Mouse (Mus musculus): ENCODE measurements around the gene Gadl1. TPM values are rescaled to one million over a fixed set of nuclear protein-coding genes. Genes with fewer than 3 reads are reported as not detected.
"Not testable (repeated sequence)": the region's sequence is repeated elsewhere in the genome, so short reads cannot be mapped to it uniquely, and the experiment has no call there.

Gadl1 gene
- polyA plus RNA-seq, 1 experiment from 2014 or later: 0.76 TPM

- no peaks in the 10 kb centered on the region for H3K9me3 ChIP-seq (ENCODE audit: control insufficient read depth, low read length)
- H3K27me3 ChIP-seq (replicated peaks; ENCODE audit: control insufficient read depth, insufficient read depth, low read length): no peaks in the 10 kb centered on the region
- no peaks in the 10 kb centered on the region for H3K4me1 ChIP-seq (ENCODE audit: control insufficient read depth, insufficient read depth, low read depth, low read length)
- H3K36me3 ChIP-seq (ENCODE audit: control insufficient read depth, insufficient read depth, low read length): no peaks in the 10 kb centered on the region
- no peak for ATAC-seq
- no peak overlapping the region for H3K9ac ChIP-seq (ENCODE audit: low read depth, low read length)
- WGBS: 94% methylated on average over 4 of the region's 4 CpGs
- H3K4me3 ChIP-seq (ENCODE audit: low read length): no peak overlapping the region
- H3K4me2 ChIP-seq (ENCODE audit: low read length): no peak overlapping the region
- H3K27ac ChIP-seq (ENCODE audit: low read depth, low read length): no peak overlapping the region
Measured at GRCm38 (mm10) chr9:116058475-116058874, 149.2 kb downstream of the Gadl1 start.

GRCm38 (mm10) chr9:116059156-116059555 is 149.9 kb downstream of the Gadl1 start:
- Histone ChIP-seq H3K9me3 (ENCODE audit: control insufficient read depth, low read length) (no peaks in the 10 kb centered on the region), H3K4me1 (ENCODE audit: control insufficient read depth, insufficient read depth, low read depth, low read length) (no peaks in the 10 kb centered on the region), H3K36me3 (ENCODE audit: control insufficient read depth, insufficient read depth, low read length) (no peaks in the 10 kb centered on the region), H3K27ac (ENCODE audit: low read depth, low read length) (no peak overlapping the region), H3K4me3 (ENCODE audit: low read length) (no peak overlapping the region), H3K4me2 (ENCODE audit: low read length) (no peak overlapping the region), H3K27me3 (replicated peaks; ENCODE audit: control insufficient read depth, insufficient read depth, low read length) (no peaks in the 10 kb centered on the region), H3K9ac (ENCODE audit: low read depth, low read length) (no peak overlapping the region)
- 57% methylated on average over 4 of the region's 4 CpGs for WGBS
- no peak for ATAC-seq

GRCm38 (mm10) chr9:116060691-116061090 is 151.4 kb downstream of the Gadl1 start:
- no peak for ATAC-seq
- 13% methylated on average over 4 of the region's 4 CpGs for WGBS
- Histone ChIP-seq H3K9me3 (ENCODE audit: control insufficient read depth, low read length) (no peaks in the 10 kb centered on the region), H3K27me3 (replicated peaks; ENCODE audit: control insufficient read depth, insufficient read depth, low read length) (no peaks in the 10 kb centered on the region), H3K4me2 (ENCODE audit: low read length) (no peak overlapping the region), H3K27ac (ENCODE audit: low read depth, low read length) (no peak overlapping the region), H3K4me1 (ENCODE audit: control insufficient read depth, insufficient read depth, low read depth, low read length) (no peaks in the 10 kb centered on the region), H3K9ac (ENCODE audit: low read depth, low read length) (no peak overlapping the region), H3K36me3 (ENCODE audit: control insufficient read depth, insufficient read depth, low read length) (no peaks in the 10 kb centered on the region), H3K4me3 (ENCODE audit: low read length) (no peak overlapping the region)

- ATAC-seq: no peak
- H3K9me3 ChIP-seq (ENCODE audit: control insufficient read depth, low read length): no peaks in the 10 kb centered on the region
- 92% methylated on average over 17 of the region's 17 CpGs for WGBS
- H3K4me2 ChIP-seq (ENCODE audit: low read length): no peak overlapping the region
- H3K36me3 ChIP-seq (ENCODE audit: control insufficient read depth, insufficient read depth, low read length): no peaks in the 10 kb centered on the region
- H3K27ac ChIP-seq (ENCODE audit: low read depth, low read length): no peak overlapping the region
- H3K9ac ChIP-seq (ENCODE audit: low read depth, low read length): no peak overlapping the region
- no peaks in the 10 kb centered on the region for H3K27me3 ChIP-seq (replicated peaks; ENCODE audit: control insufficient read depth, insufficient read depth, low read length)
- H3K4me1 ChIP-seq (ENCODE audit: control insufficient read depth, insufficient read depth, low read depth, low read length): no peaks in the 10 kb centered on the region
- H3K4me3 ChIP-seq (ENCODE audit: low read length): no peak overlapping the region
Measured at GRCm38 (mm10) chr9:116064774-116065173, 155.5 kb downstream of the Gadl1 start.

GRCm38 (mm10) chr9:116071561-116071960 is 162.3 kb downstream of the Gadl1 start:
- not testable (repeated sequence) for H3K4me1 ChIP-seq (ENCODE audit: control insufficient read depth, insufficient read depth, low read depth, low read length); H3K9ac ChIP-seq (ENCODE audit: low read depth, low read length); H3K36me3 ChIP-seq (ENCODE audit: control insufficient read depth, insufficient read depth, low read length); H3K4me2 ChIP-seq (ENCODE audit: low read length); H3K4me3 ChIP-seq (ENCODE audit: low read length); H3K9me3 ChIP-seq (ENCODE audit: control insufficient read depth, low read length); H3K27me3 ChIP-seq (replicated peaks; ENCODE audit: control insufficient read depth, insufficient read depth, low read length); ATAC-seq; H3K27ac ChIP-seq (ENCODE audit: low read depth, low read length)
- 88% methylated on average over 1 of the region's 1 CpGs for WGBS

- no peaks in the 10 kb centered on the region for H3K4me1 ChIP-seq (ENCODE audit: control insufficient read depth, insufficient read depth, low read depth, low read length)
- no peaks in the 10 kb centered on the region for H3K9me3 ChIP-seq (ENCODE audit: control insufficient read depth, low read length)
- WGBS: 72% methylated on average over 4 of the region's 4 CpGs
- no peak overlapping the region for H3K4me3 ChIP-seq (ENCODE audit: low read length)
- no peaks in the 10 kb centered on the region for H3K36me3 ChIP-seq (ENCODE audit: control insufficient read depth, insufficient read depth, low read length)
- ATAC-seq: no peak
- H3K27me3 ChIP-seq (replicated peaks; ENCODE audit: control insufficient read depth, insufficient read depth, low read length): no peaks in the 10 kb centered on the region
- H3K4me2 ChIP-seq (ENCODE audit: low read length): no peak overlapping the region
- H3K27ac ChIP-seq (ENCODE audit: low read depth, low read length): no peak overlapping the region
- no peak overlapping the region for H3K9ac ChIP-seq (ENCODE audit: low read depth, low read length)
Measured at GRCm38 (mm10) chr9:116076163-116076562, 166.9 kb downstream of the Gadl1 start.

GRCm38 (mm10) chr9:116076946-116077345 is 167.7 kb downstream of the Gadl1 start:
- no peak overlapping the region for H3K4me2 ChIP-seq (ENCODE audit: low read length)
- H3K9me3 ChIP-seq (ENCODE audit: control insufficient read depth, low read length): no peaks in the 10 kb centered on the region
- ATAC-seq: no peak
- H3K9ac ChIP-seq (ENCODE audit: low read depth, low read length): no peak overlapping the region
- no peak overlapping the region for H3K27ac ChIP-seq (ENCODE audit: low read depth, low read length)
- no peak overlapping the region for H3K4me3 ChIP-seq (ENCODE audit: low read length)
- 74% methylated on average over 2 of the region's 2 CpGs for WGBS
- H3K36me3 ChIP-seq (ENCODE audit: control insufficient read depth, insufficient read depth, low read length): no peaks in the 10 kb centered on the region
- H3K4me1 ChIP-seq (ENCODE audit: control insufficient read depth, insufficient read depth, low read depth, low read length): no peaks in the 10 kb centered on the region
- no peaks in the 10 kb centered on the region for H3K27me3 ChIP-seq (replicated peaks; ENCODE audit: control insufficient read depth, insufficient read depth, low read length)

GRCm38 (mm10) chr9:116077419-116077818 is 168.2 kb downstream of the Gadl1 start:
- Histone ChIP-seq H3K27me3 (replicated peaks; ENCODE audit: control insufficient read depth, insufficient read depth, low read length) (no peaks in the 10 kb centered on the region), H3K9me3 (ENCODE audit: control insufficient read depth, low read length) (no peaks in the 10 kb centered on the region), H3K4me1 (ENCODE audit: control insufficient read depth, insufficient read depth, low read depth, low read length) (no peaks in the 10 kb centered on the region), H3K4me3 (ENCODE audit: low read length) (no peak overlapping the region), H3K27ac (ENCODE audit: low read depth, low read length) (no peak overlapping the region), H3K4me2 (ENCODE audit: low read length) (no peak overlapping the region), H3K9ac (ENCODE audit: low read depth, low read length) (no peak overlapping the region), H3K36me3 (ENCODE audit: control insufficient read depth, insufficient read depth, low read length) (no peaks in the 10 kb centered on the region)
- 98% methylated on average over 2 of the region's 2 CpGs for whole genome bisulfite sequencing
- ATAC-seq: no peak

GRCm38 (mm10) chr9:116081781-116082180 is 172.5 kb downstream of the Gadl1 start:
- Histone ChIP-seq H3K9me3 (ENCODE audit: control insufficient read depth, low read length) (no peaks in the 10 kb centered on the region), H3K36me3 (ENCODE audit: control insufficient read depth, insufficient read depth, low read length) (no peaks in the 10 kb centered on the region), H3K27me3 (replicated peaks; ENCODE audit: control insufficient read depth, insufficient read depth, low read length) (no peaks in the 10 kb centered on the region), H3K4me1 (ENCODE audit: control insufficient read depth, insufficient read depth, low read depth, low read length) (no peaks in the 10 kb centered on the region), H3K9ac (ENCODE audit: low read depth, low read length) (no peak overlapping the region), H3K4me3 (ENCODE audit: low read length) (no peak overlapping the region), H3K4me2 (ENCODE audit: low read length) (no peak overlapping the region), H3K27ac (ENCODE audit: low read depth, low read length) (no peak overlapping the region)
- ATAC-seq: no peak
- 86% methylated on average over 4 of the region's 4 CpGs for WGBS

- ATAC-seq: no peak
- Histone ChIP-seq H3K4me2 (ENCODE audit: low read length) (no peak overlapping the region), H3K27ac (ENCODE audit: low read depth, low read length) (no peak overlapping the region), H3K4me3 (ENCODE audit: low read length) (no peak overlapping the region), H3K9ac (ENCODE audit: low read depth, low read length) (no peak overlapping the region), H3K9me3 (ENCODE audit: control insufficient read depth, low read length) (no peaks in the 10 kb centered on the region), H3K36me3 (ENCODE audit: control insufficient read depth, insufficient read depth, low read length) (no peaks in the 10 kb centered on the region), H3K27me3 (replicated peaks; ENCODE audit: control insufficient read depth, insufficient read depth, low read length) (no peaks in the 10 kb centered on the region), H3K4me1 (ENCODE audit: control insufficient read depth, insufficient read depth, low read depth, low read length) (no peaks in the 10 kb centered on the region)
- 62% methylated on average over 5 of the region's 5 CpGs for WGBS
Measured at GRCm38 (mm10) chr9:116083300-116083699, 174.0 kb downstream of the Gadl1 start.
